Mouse (Mus musculus): Measurements from ENCODE around the gene Ywhab.

The Ywhab gene

GRCm38 (mm10) chr2:163994654-163994976 lies at the start of gene Ywhab:
Gene Ywhab (plus strand): TSS chr2:163994960.
- no peak for DNase-seq (ENCODE audit: low spot score)

- no peak for DNase-seq (ENCODE audit: low spot score)
Measured at GRCm38 (mm10) chr2:163946221-163946620, 48.5 kb upstream of the Ywhab start.

GRCm38 (mm10) chr2:163947976-163948375 lies 46.8 kb upstream of the Ywhab start:
- no peak for DNase-seq (ENCODE audit: low spot score)

GRCm38 (mm10) chr2:163951770-163952169 lies 43.0 kb upstream of the Ywhab start:
- peak; percentile 15 for DNase-seq (ENCODE audit: low spot score)

- DNase-seq (ENCODE audit: low spot score): no peak
Measured at GRCm38 (mm10) chr2:163953622-163954310, 41.0 kb upstream of the Ywhab start.

GRCm38 (mm10) chr2:163964606-163965560 lies 29.9 kb upstream of the Ywhab start:
- DNase-seq (ENCODE audit: low spot score): no peak

- DNase-seq (ENCODE audit: low spot score): no peak
Measured at GRCm38 (mm10) chr2:163965706-163966105, 29.1 kb upstream of the Ywhab start.

- DNase-seq (ENCODE audit: low spot score): peak; percentile 15
Measured at GRCm38 (mm10) chr2:163968581-163968980, 26.2 kb upstream of the Ywhab start.

GRCm38 (mm10) chr2:163970326-163970725 lies 24.4 kb upstream of the Ywhab start:
- no peak for DNase-seq (ENCODE audit: low spot score)

GRCm38 (mm10) chr2:163974056-163974455 lies 20.7 kb upstream of the Ywhab start:
- no peak for DNase-seq (ENCODE audit: low spot score)

GRCm38 (mm10) chr2:163976448-163976847 lies 18.3 kb upstream of the Ywhab start:
- DNase-seq (ENCODE audit: low spot score): no peak

- DNase-seq (ENCODE audit: low spot score): no peak
Measured at GRCm38 (mm10) chr2:163987233-163987632, 7.5 kb upstream of the Ywhab start.

- no peak for DNase-seq (ENCODE audit: low spot score)
Measured at GRCm38 (mm10) chr2:163992871-163993270, 1.9 kb upstream of the Ywhab start.

- DNase-seq (ENCODE audit: low spot score): peak; percentile 76
Measured at GRCm38 (mm10) chr2:163994977-163995862, 460 bp downstream of the Ywhab start.

GRCm38 (mm10) chr2:163996275-163996674 lies 1.5 kb downstream of the Ywhab start:
- no peak for DNase-seq (ENCODE audit: low spot score)

GRCm38 (mm10) chr2:163996899-163997298 lies 2.1 kb downstream of the Ywhab start:
- DNase-seq (ENCODE audit: low spot score): no peak

- no peak for DNase-seq (ENCODE audit: low spot score)
Measured at GRCm38 (mm10) chr2:163998981-163999380, 4.2 kb downstream of the Ywhab start.

- no peak for DNase-seq (ENCODE audit: low spot score)
Measured at GRCm38 (mm10) chr2:164002637-164003036, 7.9 kb downstream of the Ywhab start.

- DNase-seq (ENCODE audit: low spot score): no peak
Measured at GRCm38 (mm10) chr2:164004503-164004902, 9.7 kb downstream of the Ywhab start.

GRCm38 (mm10) chr2:164006932-164007331 lies 12.2 kb downstream of the Ywhab start:
- no peak for DNase-seq (ENCODE audit: low spot score)

GRCm38 (mm10) chr2:164007547-164007946 lies 12.8 kb downstream of the Ywhab start:
- DNase-seq (ENCODE audit: low spot score): no peak

GRCm38 (mm10) chr2:164007987-164008545 lies 13.3 kb downstream of the Ywhab start:
- no peak for DNase-seq (ENCODE audit: low spot score)

Measured in ovary, postnatal 10 days (tissue).